Mouse (Mus musculus) embryonic facial prominence, embryonic 11.5 days (tissue): Measurements from ENCODE around the gene Klf13. TPM values are rescaled to one million over a fixed set of nuclear protein-coding genes. Genes with fewer than 3 reads are reported as not detected.

ENCODE experiments used
- ATAC-seq: fragments of 200-750 bp; cut with Nextera tagmentation; replicated peaks from 2 replicates; pipeline ENCODE4 v1.8.0; 2017; ENCODE audit warnings: low read depth; ENCODE audit not compliant: insufficient number of reproducible peaks, low FRiP score, low TSS enrichment
- DNase-seq: peaks from one replicate; pipeline ENCODE4 v3.0.0-alpha.2; 2015; ENCODE audit warnings: low spot score
- H3K27ac ChIP-seq: fragments of 300-500 bp; sonication (generic); replicated peaks from 2 replicates; pipeline ENCODE4 v1.5.1; 2014; ENCODE audit warnings: mild to moderate bottlenecking, low read depth, low read length, control low read depth
- H3K27me3 ChIP-seq: fragments of 300-500 bp; sonication (generic); 2 replicates; pipeline ENCODE4 v1.6.1; 2014; ENCODE audit warnings: mild to moderate bottlenecking, low read length, moderate library complexity, mixed read lengths; ENCODE audit not compliant: control insufficient read depth, insufficient read depth
- H3K36me3 ChIP-seq: fragments of 300-500 bp; sonication (generic); replicated peaks from 2 replicates; pipeline ENCODE4 v1.6.1; 2014; ENCODE audit warnings: low read depth, mild to moderate bottlenecking, low read length, moderate library complexity, mixed read lengths; ENCODE audit not compliant: control insufficient read depth, insufficient read depth
- H3K4me1 ChIP-seq: fragments of 300-500 bp; sonication (generic); 2 replicates; pipeline ENCODE4 v1.6.1; 2014; ENCODE audit warnings: low read length, mixed read lengths; ENCODE audit not compliant: control insufficient read depth, insufficient read depth
- H3K4me2 ChIP-seq: fragments of 300-500 bp; sonication (generic); 2 replicates; pipeline ENCODE4 v1.6.1; 2014; ENCODE audit warnings: low read depth, mild to moderate bottlenecking, control low read depth, low read length, moderate library complexity
- H3K4me3 ChIP-seq: fragments of 300-500 bp; sonication (generic); 2 replicates; pipeline ENCODE4 v1.5.1; 2014; ENCODE audit warnings: low read depth, low read length, control low read depth
- H3K9ac ChIP-seq: fragments of 300-500 bp; sonication (generic); replicated peaks from 2 replicates; pipeline ENCODE4 v1.6.1; 2014; ENCODE audit warnings: mild to moderate bottlenecking, control low read depth, low read length
- H3K9me3 ChIP-seq: fragments of 300-500 bp; sonication (generic); replicated peaks from 2 replicates; pipeline ENCODE4 v1.6.1; 2016; ENCODE audit warnings: mild to moderate bottlenecking, low read length, inconsistent platforms, mixed read lengths; ENCODE audit not compliant: control insufficient read depth
- WGBS: fragments of 180-500 bp; shearing (Covaris S2); extraction: QIAGEN DNeasy Blood & Tissue Kit; methylation state at CpG from one replicate; pipeline ENCODE4 v1.1.7; 2014; 5-methylcytosine and 5-hydroxymethylcytosine counted together
- polyA plus RNA-seq: library from polyadenylated mRNA; unstranded; fragments of >200 nt; fragmentation: Nextera tagmentation; extraction: Ambion mirVana; gene quantifications from 2 replicates; pipeline ENCODE4 v1.2.1, GENCODE M21; 2014

Gene Klf13
- polyA plus RNA-seq, 1 experiment from 2014 or later = 20.3 TPM

GRCm38 (mm10) chr7:63921909-63922562 lies 16.7 kb downstream of the Klf13 start:
- H3K27ac ChIP-seq = no peak overlapping the region
- DNase-seq = no peak
- H3K36me3 ChIP-seq = no peaks in the 10 kb centered on the region
- H3K9me3 ChIP-seq = no peaks in the 10 kb centered on the region
- no peak overlapping the region for H3K4me2 ChIP-seq
- ATAC-seq = no peak
- H3K4me3 ChIP-seq = no peak overlapping the region
- H3K4me1 ChIP-seq = peaks cover 3% of the 10 kb centered on the region; the same call in 1 of the 2 replicates
- whole genome bisulfite sequencing = 71% methylated on average over 8 of the region's 8 CpGs
- H3K9ac ChIP-seq = no peak overlapping the region
- H3K27me3 ChIP-seq = no peaks in the 10 kb centered on the region

- Histone ChIP-seq H3K9me3 (no peaks in the 10 kb centered on the region), H3K27ac (no peak overlapping the region), H3K4me3 (no peak overlapping the region), H3K27me3 (no peaks in the 10 kb centered on the region), H3K4me1 (no peaks in the 10 kb centered on the region), H3K36me3 (no peaks in the 10 kb centered on the region), H3K9ac (no peak overlapping the region), H3K4me2 (no peak overlapping the region)
- 90% methylated on average over 12 of the region's 12 CpGs for WGBS
- no peak for DNase-seq
- ATAC-seq = no peak
These were observed 19.6 kb downstream of the Klf13 start for GRCm38 (mm10) chr7:63918771-63919768.

- H3K4me3 ChIP-seq = no peak overlapping the region
These were observed 21.0 kb downstream of the Klf13 start for GRCm38 (mm10) chr7:63917693-63918092.

GRCm38 (mm10) chr7:63916268-63916907 lies 22.3 kb downstream of the Klf13 start, which contains the start of gene E030018B13Rik:
E030018B13Rik (plus strand) TSS chr7:63916857.
- Histone ChIP-seq H3K4me2 (no peak within 1 kb of the TSS), H3K4me3 (no peak within 1 kb of the TSS), H3K9me3 (no peaks in the 10 kb centered on the region), H3K36me3 (no peaks in the 10 kb centered on the region), H3K27me3 (no peaks in the 10 kb centered on the region), H3K4me1 (peaks cover 2% of the 10 kb centered on the region; the same call in 1 of the 2 replicates), H3K9ac (no peak within 1 kb of the TSS), H3K27ac (no peak within 1 kb of the TSS)
- no peak for DNase-seq
- 95% methylated on average over 6 of the region's 6 CpGs for WGBS
- ATAC-seq = no peak

More at GRCm38 (mm10) chr7:63917693-63918092, 21.0 kb downstream of the Klf13 start:
- no peak overlapping the region for H3K27ac ChIP-seq
- H3K9ac ChIP-seq = no peak overlapping the region
- no peaks in the 10 kb centered on the region for H3K9me3 ChIP-seq
- WGBS = 77% methylated on average over 6 of the region's 6 CpGs
- no peaks in the 10 kb centered on the region for H3K36me3 ChIP-seq
- no peak overlapping the region for H3K4me2 ChIP-seq
- H3K27me3 ChIP-seq = no peaks in the 10 kb centered on the region
- ATAC-seq (no peak), DNase-seq (no peak)
- H3K4me1 ChIP-seq = no peaks in the 10 kb centered on the region

GRCm38 (mm10) chr7:63914891-63915290 lies 23.8 kb downstream of the Klf13 start:
- no peaks in the 10 kb centered on the region for H3K27me3 ChIP-seq
- no peak for DNase-seq
- H3K4me2 ChIP-seq = no peak overlapping the region
- no peak for ATAC-seq
- no peaks in the 10 kb centered on the region for H3K9me3 ChIP-seq
- no peaks in the 10 kb centered on the region for H3K36me3 ChIP-seq
- H3K4me1 ChIP-seq = peaks cover 2% of the 10 kb centered on the region; the same call in 1 of the 2 replicates
- H3K4me3 ChIP-seq = no peak overlapping the region
- H3K27ac ChIP-seq = no peak overlapping the region
- H3K9ac ChIP-seq = no peak overlapping the region
- WGBS = 94% methylated on average over 2 of the region's 2 CpGs

GRCm38 (mm10) chr7:63913724-63914692 lies 24.7 kb downstream of the Klf13 start:
- Histone ChIP-seq H3K9me3 (no peaks in the 10 kb centered on the region), H3K9ac (no peak overlapping the region), H3K36me3 (no peaks in the 10 kb centered on the region), H3K4me3 (no peak overlapping the region), H3K27ac (no peak overlapping the region), H3K4me1 (peaks cover 2% of the 10 kb centered on the region; the same call in 1 of the 2 replicates), H3K27me3 (no peaks in the 10 kb centered on the region), H3K4me2 (no peak overlapping the region)
- WGBS = 52% methylated on average over 10 of the region's 10 CpGs
- DNase-seq (no peak), ATAC-seq (0 out of 2 replicates have a peak, but pooled peaks have one; percentile 39)
